Mouse (Mus musculus) hindbrain, embryonic 14.5 days (tissue): ENCODE results near the gene Actg2. TPM values are rescaled to one million over a fixed set of nuclear protein-coding genes. Genes with fewer than 3 reads are reported as not detected.

Experiments used
- ATAC-seq: fragments of 200-750 bp; cut with Nextera tagmentation; 2 replicates; pipeline ENCODE4 v1.8.0; 2017; ENCODE audit warnings: moderate number of reproducible peaks, mild to moderate bottlenecking, moderate TSS enrichment, moderate library complexity; ENCODE audit not compliant: low FRiP score
- DNase-seq: peaks from one replicate; pipeline ENCODE4 v3.0.0-alpha.2; 2015; ENCODE audit warnings: low spot score
- H3K27ac ChIP-seq: fragments of 300-500 bp; sonication (generic); 2 replicates; pipeline ENCODE4 v1.5.1; 2014; ENCODE audit warnings: mild to moderate bottlenecking, moderate library complexity
- H3K27me3 ChIP-seq: fragments of 300-500 bp; sonication (generic); 2 replicates; pipeline ENCODE4 v1.6.1; 2014; ENCODE audit warnings: mild to moderate bottlenecking, low read length, mixed read lengths; ENCODE audit not compliant: control insufficient read depth, insufficient read depth
- H3K36me3 ChIP-seq: fragments of 300-500 bp; sonication (generic); replicated peaks from 2 replicates; pipeline ENCODE4 v1.6.1; 2014; ENCODE audit not compliant: control insufficient read depth, insufficient read depth
- H3K4me1 ChIP-seq: fragments of 300-500 bp; sonication (generic); replicated peaks from 2 replicates; pipeline ENCODE4 v1.6.1; 2014; ENCODE audit warnings: antibody characterized with exemption, low read length, mixed read lengths; ENCODE audit not compliant: control insufficient read depth, insufficient read depth
- H3K4me2 ChIP-seq: fragments of 300-500 bp; sonication (generic); replicated peaks from 2 replicates; pipeline ENCODE4 v1.6.1; 2014; ENCODE audit warnings: mild to moderate bottlenecking, moderate library complexity
- H3K4me3 ChIP-seq: fragments of 300-500 bp; sonication (generic); replicated peaks from 2 replicates; pipeline ENCODE4 v1.5.1; 2014; ENCODE audit warnings: mild to moderate bottlenecking, low read length
- H3K9ac ChIP-seq: fragments of 300-500 bp; sonication (generic); 2 replicates; pipeline ENCODE4 v1.6.1; 2014
- H3K9me3 ChIP-seq: fragments of 300-500 bp; sonication (generic); 2 replicates; pipeline ENCODE4 v1.6.1; 2016; ENCODE audit warnings: low read length; ENCODE audit not compliant: control insufficient read depth
- WGBS: fragments of 180-500 bp; shearing (Covaris S2); extraction: QIAGEN DNeasy Blood & Tissue Kit; methylation state at CpG from one replicate; pipeline ENCODE4 v1.1.7; 2014; 5-methylcytosine and 5-hydroxymethylcytosine counted together
- polyA plus RNA-seq: library from polyadenylated mRNA; unstranded; fragments of >200 nt; fragmentation: Nextera tagmentation; extraction: Ambion mirVana; gene quantifications from 2 replicates; pipeline ENCODE4 v1.2.1, GENCODE M21; 2014

Actg2 gene
- polyA plus RNA-seq, 1 experiment from 2014 or later, result 3.3 TPM

DNA sequence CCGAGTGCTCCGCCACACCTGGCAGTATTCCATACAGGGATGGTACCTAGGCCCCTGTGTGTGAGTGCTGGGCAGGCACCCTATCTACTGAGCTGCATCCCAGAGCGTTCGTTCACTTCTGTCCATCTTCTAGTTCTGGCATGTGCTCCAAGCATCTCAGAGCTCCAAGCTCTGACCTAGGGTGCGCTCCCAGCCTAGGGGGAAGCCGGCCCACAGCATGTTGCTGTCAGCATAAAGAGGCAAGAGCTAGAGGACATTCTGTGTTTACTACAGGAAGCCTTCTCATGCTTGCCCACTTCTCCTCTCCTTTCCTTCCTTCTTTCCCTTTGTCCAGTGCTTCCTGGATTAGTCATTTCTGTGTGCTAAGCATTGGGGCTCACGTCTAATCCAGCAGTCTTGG is 60.6 kb downstream of the Actg2 start:
- Histone ChIP-seq H3K36me3 (peaks cover 27% of the 10 kb centered on the region), H3K4me3 (no peak overlapping the region), H3K27ac (no peak overlapping the region), H3K4me1 (no peaks in the 10 kb centered on the region), H3K4me2 (no peak overlapping the region), H3K27me3 (no peaks in the 10 kb centered on the region), H3K9ac (no peak overlapping the region), H3K9me3 (no peaks in the 10 kb centered on the region)
- DNase-seq, result no peak
- no peak for ATAC-seq
- WGBS, result 77% methylated on average over 7 of the region's 7 CpGs

DNA sequence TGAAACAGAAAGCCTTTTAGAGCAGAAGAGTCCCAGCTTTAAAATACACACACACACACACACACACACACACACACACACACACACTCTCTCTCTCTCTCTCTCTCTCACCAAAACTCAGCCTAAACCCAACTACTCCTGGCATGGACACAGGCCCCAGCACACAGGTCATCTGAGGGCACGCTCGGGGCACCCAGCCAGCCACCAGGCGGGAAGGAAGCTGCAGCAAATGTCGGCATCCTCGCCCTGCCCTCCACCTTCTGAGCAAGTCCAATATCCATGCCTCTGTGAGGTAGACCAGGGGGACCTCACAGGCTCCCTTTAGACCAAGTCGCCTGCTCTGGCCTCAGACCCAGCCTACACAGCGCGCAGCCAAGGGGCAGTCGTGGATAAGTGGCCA is 62.8 kb downstream of the Actg2 start:
- no peak for DNase-seq
- no peak overlapping the region for H3K4me2 ChIP-seq
- H3K9ac ChIP-seq, result no peak overlapping the region
- H3K4me3 ChIP-seq, result no peak overlapping the region
- H3K27ac ChIP-seq, result no peak overlapping the region
- no peaks in the 10 kb centered on the region for H3K9me3 ChIP-seq
- H3K27me3 ChIP-seq, result no peaks in the 10 kb centered on the region
- ATAC-seq, result no peak
- 81% methylated on average over 9 of the region's 9 CpGs for WGBS
- peaks cover 6% of the 10 kb centered on the region for H3K36me3 ChIP-seq
- H3K4me1 ChIP-seq, result no peaks in the 10 kb centered on the region

DNA sequence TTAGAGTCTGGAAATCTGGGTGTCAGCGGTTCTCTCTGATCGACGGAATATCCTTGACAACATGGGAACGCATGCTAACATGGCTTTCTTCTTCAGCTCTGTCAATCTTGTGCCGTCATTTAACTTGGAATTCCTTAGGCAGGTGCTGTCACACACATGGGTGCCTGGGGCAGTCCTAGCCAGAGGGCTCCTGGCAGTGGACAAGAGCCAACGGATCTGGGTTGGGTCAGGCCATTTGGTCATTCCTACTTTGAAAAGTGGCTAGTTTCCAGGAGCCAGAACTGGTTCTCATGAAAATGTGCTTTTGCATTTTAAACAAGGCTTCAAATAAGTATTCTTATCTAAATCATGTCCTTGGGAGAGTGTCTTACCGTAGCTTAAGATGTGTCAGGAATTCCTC is 64.3 kb downstream of the Actg2 start:
- no peak overlapping the region for H3K9ac ChIP-seq
- no peaks in the 10 kb centered on the region for H3K4me1 ChIP-seq
- no peak for ATAC-seq
- H3K4me2 ChIP-seq, result no peak overlapping the region
- no peak overlapping the region for H3K4me3 ChIP-seq
- no peaks in the 10 kb centered on the region; the same call in 1 of the 2 replicates for H3K36me3 ChIP-seq
- H3K27ac ChIP-seq, result no peak overlapping the region
- no peaks in the 10 kb centered on the region for H3K27me3 ChIP-seq
- 93% methylated on average over 7 of the region's 7 CpGs for WGBS
- DNase-seq, result no peak
- H3K9me3 ChIP-seq, result no peaks in the 10 kb centered on the region

DNA sequence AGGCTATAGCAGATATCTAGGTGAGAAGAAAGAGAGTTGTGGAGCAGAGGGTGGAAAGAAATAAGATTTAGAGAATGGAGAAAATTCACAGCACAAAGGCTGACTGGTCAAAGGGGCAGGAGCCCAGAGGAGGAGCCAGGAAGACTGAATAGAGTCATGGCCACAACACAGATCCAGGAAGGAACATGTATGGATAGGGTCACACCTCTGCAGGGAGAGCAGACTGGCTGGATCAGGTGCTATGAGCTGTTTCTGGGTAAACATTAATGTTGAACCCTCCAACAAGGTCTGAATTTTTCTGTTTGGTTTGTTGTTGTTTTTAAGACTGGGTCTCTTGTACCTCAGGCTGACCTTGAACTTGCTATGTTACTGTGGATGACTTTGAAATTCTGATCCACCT is 72.1 kb downstream of the Actg2 start:
- no peak for DNase-seq
- no peak for ATAC-seq
- Histone ChIP-seq H3K27ac (no peak overlapping the region), H3K4me2 (no peak overlapping the region), H3K9me3 (no peaks in the 10 kb centered on the region), H3K4me3 (no peak overlapping the region), H3K9ac (no peak overlapping the region), H3K4me1 (no peaks in the 10 kb centered on the region), H3K36me3 (no peaks in the 10 kb centered on the region), H3K27me3 (no peaks in the 10 kb centered on the region)

Other genes with a start within 250 kb of the Actg2 start
- 30.4 and 35.7 TPM in 2 replicates for gene Mthfd2, start 210.4 kb downstream of the Actg2 start, polyA plus RNA-seq
- 27.8 and 30.6 TPM in 2 replicates for gene Mob1a, start 210.2 kb downstream of the Actg2 start, polyA plus RNA-seq
- 60.3 and 61.5 TPM in 2 replicates for gene Bola3, start 187.1 kb downstream of the Actg2 start, polyA plus RNA-seq
- gene Tet3, start 77.2 kb downstream of the Actg2 start, polyA plus RNA-seq, result 43.6 and 52.2 TPM in 2 replicates
- gene Dguok, start 29.3 kb downstream of the Actg2 start, polyA plus RNA-seq, result 68.8 and 69.2 TPM in 2 replicates
- 59.4 and 63.6 TPM in 2 replicates for gene Stambp, start 36.5 kb upstream of the Actg2 start, polyA plus RNA-seq
- gene Clec4f, start 119.9 kb upstream of the Actg2 start, polyA plus RNA-seq, result not detected in 2 replicates
- gene Cd207, start 141.6 kb upstream of the Actg2 start, polyA plus RNA-seq, result not detected in 2 replicates
- gene Vax2, start 175.0 kb upstream of the Actg2 start, polyA plus RNA-seq, result not detected in 2 replicates
- not detected in 2 replicates for gene Atp6v1b1, start 206.7 kb upstream of the Actg2 start, polyA plus RNA-seq
- not detected in 2 replicates for gene Ankrd53, start 226.4 kb upstream of the Actg2 start, polyA plus RNA-seq
- 49.2 and 58.4 TPM in 2 replicates for gene Tex261, start 239.5 kb upstream of the Actg2 start, polyA plus RNA-seq